Mouse (Mus musculus) embryonic fibroblast, embryonic 13.5 days (primary cell): ENCODE data around the gene Rnaseh2c. TPM values are rescaled to one million over a fixed set of nuclear protein-coding genes. Genes with fewer than 3 reads are reported as not detected.

Experiments
- H3K27ac ChIP-seq: 2 replicates; pipeline ENCODE4 v1.5.1; 2012; ENCODE audit warnings: low read length, control low read depth, inconsistent platforms; ENCODE audit not compliant: insufficient read depth
- H3K4me1 ChIP-seq: 2 replicates; pipeline ENCODE4 v1.6.1; 2011; ENCODE audit warnings: low read length; ENCODE audit not compliant: control insufficient read depth, insufficient read depth
- H3K4me3 ChIP-seq: 2 replicates; pipeline ENCODE4 v1.5.1; 2011; ENCODE audit warnings: mild to moderate bottlenecking, control low read depth, low read length; ENCODE audit not compliant: insufficient read depth
- CTCF ChIP-seq: IDR thresholded peaks from 2 replicates; pipeline ENCODE4 v1.5.1; 2011; ENCODE audit warnings: mild to moderate bottlenecking, control low read depth, low read length, moderate library complexity, borderline replicate concordance; ENCODE audit not compliant: insufficient read depth
- POLR2A ChIP-seq: IDR thresholded peaks from 2 replicates; pipeline ENCODE4 v1.6.1; 2011; ENCODE audit warnings: low read depth, mild to moderate bottlenecking, control low read depth, low read length, moderate library complexity
- polyA plus RNA-seq: library from polyadenylated mRNA; stranded (reverse); fragments of >200 nt; gene quantifications from 2 replicates; pipeline ENCODE4 v1.2.4, GENCODE M21; 2011; ENCODE audit warnings: low read depth; ENCODE audit not compliant: missing spikeins, insufficient read length

Gene Rnaseh2c
- polyA plus RNA-seq, 1 experiment, result 38.5 TPM

GRCm38 (mm10) chr19:5607705-5608410, 6.2 kb downstream of the Rnaseh2c start:
- Histone ChIP-seq H3K4me1 (no peaks in the 10 kb centered on the region), H3K27ac (no peak overlapping the region), H3K4me3 (no peak overlapping the region)
- peak; percentile 29; the same call in 1 of the 2 replicates for TF ChIP-seq POLR2A
- TF ChIP-seq CTCF, result no peak

- H3K27ac ChIP-seq, result no peak overlapping the region
- H3K4me3 ChIP-seq, result peak overlapping the region; percentile 52
- TF ChIP-seq CTCF, result no peak
- TF ChIP-seq POLR2A, result no peak
- H3K4me1 ChIP-seq, result no peaks in the 10 kb centered on the region
These were observed 7.0 kb downstream of the Rnaseh2c start for GRCm38 (mm10) chr19:5608707-5609106.

GRCm38 (mm10) chr19:5609171-5609546, 7.5 kb downstream of the Rnaseh2c start:
- Histone ChIP-seq H3K4me1 (no peaks in the 10 kb centered on the region), H3K4me3 (peak overlapping the region; percentile 52), H3K27ac (peak overlapping the region; percentile 20; the same call in 1 of the 2 replicates)
- TF ChIP-seq POLR2A (no peak), CTCF (no peak)

GRCm38 (mm10) chr19:5609547-5610404, 8.1 kb downstream of the Rnaseh2c start, which contains the start of gene Kat5:
Gene Kat5, minus strand, starts transcription at chr19:5610237.
- Histone ChIP-seq H3K4me1 (no peaks in the 10 kb centered on the region), H3K27ac (peak within 1 kb of the TSS; percentile 90), H3K4me3 (peak within 1 kb of the TSS; percentile 52)
- TF ChIP-seq CTCF (no peak), POLR2A (peak; percentile 68)

GRCm38 (mm10) chr19:5611973-5612372, 10.3 kb downstream of the Rnaseh2c start:
- 0 out of 2 replicates have a peak, but pooled peaks cover 2% of the 10 kb centered on the region for H3K4me1 ChIP-seq
- no peak overlapping the region for H3K4me3 ChIP-seq
- no peak overlapping the region for H3K27ac ChIP-seq
- no peak for TF ChIP-seq CTCF
- no peak for TF ChIP-seq POLR2A

GRCm38 (mm10) chr19:5612762-5613411, 11.2 kb downstream of the Rnaseh2c start:
- H3K27ac ChIP-seq, result no peak overlapping the region
- H3K4me3 ChIP-seq, result no peak overlapping the region
- H3K4me1 ChIP-seq, result 0 out of 2 replicates have a peak, but pooled peaks cover 2% of the 10 kb centered on the region
- TF ChIP-seq POLR2A (no peak), CTCF (no peak)

GRCm38 (mm10) chr19:5614953-5615352, 13.3 kb downstream of the Rnaseh2c start:
- Histone ChIP-seq H3K27ac (no peak overlapping the region), H3K4me1 (0 out of 2 replicates have a peak, but pooled peaks cover 2% of the 10 kb centered on the region), H3K4me3 (no peak overlapping the region)
- no peak for TF ChIP-seq CTCF
- no peak for TF ChIP-seq POLR2A

GRCm38 (mm10) chr19:5620007-5620406, 18.3 kb downstream of the Rnaseh2c start:
- no peak overlapping the region for H3K27ac ChIP-seq
- TF ChIP-seq POLR2A (no peak), CTCF (no peak)
- H3K4me3 ChIP-seq, result no peak overlapping the region
- 0 out of 2 replicates have a peak, but pooled peaks cover under 1% of the 10 kb centered on the region for H3K4me1 ChIP-seq

- TF ChIP-seq CTCF, result no peak
- no peak for TF ChIP-seq POLR2A
- H3K4me3 ChIP-seq, result no peak overlapping the region
These were observed 20.2 kb downstream of the Rnaseh2c start for GRCm38 (mm10) chr19:5621884-5622283.

More at GRCm38 (mm10) chr19:5621884-5622283, 20.2 kb downstream of the Rnaseh2c start:
- Histone ChIP-seq H3K27ac (no peak overlapping the region), H3K4me1 (no peaks in the 10 kb centered on the region)
